Mouse (Mus musculus) limb, embryonic 11.5 days (tissue): ENCODE data around the gene Usp18. TPM values are rescaled to one million over a fixed set of nuclear protein-coding genes. Genes with fewer than 3 reads are reported as not detected.

Experiments used
- ATAC-seq: fragments of 200-750 bp; cut with Nextera tagmentation; 2 replicates; pipeline ENCODE4 v1.8.0; 2017; ENCODE audit warnings: low read depth; ENCODE audit not compliant: insufficient number of reproducible peaks, low FRiP score, low TSS enrichment
- DNase-seq: peaks from one replicate; pipeline ENCODE4 v3.0.0-alpha.2; 2015; ENCODE audit warnings: low spot score
- H3K27ac ChIP-seq: fragments of 300-500 bp; sonication (generic); replicated peaks from 2 replicates; pipeline ENCODE4 v1.5.1; 2014; ENCODE audit warnings: low read depth, mild to moderate bottlenecking, low read length
- H3K27me3 ChIP-seq: fragments of 300-500 bp; sonication (generic); 2 replicates; pipeline ENCODE4 v1.6.1; 2014; ENCODE audit warnings: mild to moderate bottlenecking, low read length, mixed read lengths; ENCODE audit not compliant: control insufficient read depth, insufficient read depth
- H3K36me3 ChIP-seq: fragments of 300-500 bp; sonication (generic); 2 replicates; pipeline ENCODE4 v1.6.1; 2014; ENCODE audit warnings: mild to moderate bottlenecking, low read length, moderate library complexity, mixed read lengths; ENCODE audit not compliant: control insufficient read depth, insufficient read depth
- H3K4me1 ChIP-seq: fragments of 300-500 bp; sonication (generic); 2 replicates; pipeline ENCODE4 v1.6.1; 2014; ENCODE audit warnings: low read length, mixed read lengths; ENCODE audit not compliant: control insufficient read depth, insufficient read depth
- H3K4me2 ChIP-seq: fragments of 300-500 bp; sonication (generic); 2 replicates; pipeline ENCODE4 v1.6.1; 2014; ENCODE audit warnings: low read depth, mild to moderate bottlenecking, moderate library complexity; ENCODE audit not compliant: severe bottlenecking
- H3K4me3 ChIP-seq: fragments of 300-500 bp; sonication (generic); 2 replicates; pipeline ENCODE4 v1.5.1; 2014; ENCODE audit warnings: low read depth, low read length
- H3K9ac ChIP-seq: fragments of 300-500 bp; sonication (generic); 2 replicates; pipeline ENCODE4 v1.6.1; 2014; ENCODE audit warnings: mild to moderate bottlenecking, low read length
- H3K9me3 ChIP-seq: fragments of 300-500 bp; sonication (generic); 2 replicates; pipeline ENCODE4 v1.6.1; 2016; ENCODE audit warnings: low read length; ENCODE audit not compliant: control insufficient read depth
- WGBS: fragments of 180-500 bp; shearing (Covaris S2); extraction: QIAGEN DNeasy Blood & Tissue Kit; methylation state at CpG from one replicate; pipeline ENCODE4 v1.1.7; 2014; 5-methylcytosine and 5-hydroxymethylcytosine counted together
- polyA plus RNA-seq: library from polyadenylated mRNA; unstranded; fragments of >200 nt; fragmentation: Nextera tagmentation; extraction: Ambion mirVana; gene quantifications from 2 replicates; pipeline ENCODE4 v1.2.1, GENCODE M21; 2014

Gene Usp18
- polyA plus RNA-seq, 1 experiment from 2014 or later: 0.89 TPM

DNA sequence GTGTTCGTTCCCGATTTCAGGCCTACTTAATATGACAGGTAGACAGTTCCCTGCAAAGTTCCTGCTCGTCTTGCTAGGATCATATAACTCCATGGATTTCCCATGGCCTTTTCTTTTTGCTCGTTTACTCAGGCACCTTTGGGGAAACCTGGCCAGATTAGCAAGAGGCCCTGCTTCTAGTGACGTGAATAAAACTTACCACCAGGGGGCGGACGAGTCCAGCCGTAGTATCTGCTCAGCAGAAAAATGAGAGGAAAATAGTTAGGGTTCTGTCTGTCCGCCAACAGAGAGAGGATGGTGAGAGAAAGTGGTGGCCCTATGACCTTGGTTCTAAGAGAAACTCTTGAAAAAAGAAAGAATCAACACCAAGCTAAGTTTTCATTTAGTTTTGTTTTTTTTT is 14.8 kb downstream of the Usp18 start:
- ATAC-seq (no peak), DNase-seq (peak; percentile 82)
- no peaks in the 10 kb centered on the region for H3K36me3 ChIP-seq
- H3K9me3 ChIP-seq: no peaks in the 10 kb centered on the region
- H3K4me1 ChIP-seq: no peaks in the 10 kb centered on the region
- H3K4me2 ChIP-seq: no peak overlapping the region
- H3K27ac ChIP-seq: no peak overlapping the region
- no peak overlapping the region for H3K9ac ChIP-seq
- H3K27me3 ChIP-seq: no peaks in the 10 kb centered on the region
- WGBS: 32% methylated on average over 9 of the region's 9 CpGs
- no peak overlapping the region for H3K4me3 ChIP-seq

DNA sequence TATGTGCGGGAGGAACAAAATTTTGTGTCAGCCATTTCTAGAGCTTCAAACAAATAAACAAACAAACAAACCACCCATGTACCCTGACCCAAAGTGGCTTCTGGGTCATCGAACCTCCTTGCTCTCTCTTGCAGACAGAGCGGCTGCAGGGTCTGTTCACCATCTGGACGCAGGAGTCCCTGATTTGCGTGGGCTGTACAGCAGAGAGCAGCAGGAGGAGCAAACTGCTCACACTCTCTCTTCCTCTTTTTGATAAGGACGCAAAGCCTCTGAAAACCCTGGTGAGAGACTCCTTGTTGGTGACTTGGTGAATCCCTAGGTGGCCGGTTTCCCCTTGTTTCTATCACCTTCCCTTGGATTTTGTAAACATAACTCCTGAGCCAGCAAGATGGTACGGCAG is 15.5 kb downstream of the Usp18 start:
- no peak for DNase-seq
- no peak overlapping the region for H3K27ac ChIP-seq
- H3K36me3 ChIP-seq: no peaks in the 10 kb centered on the region
- no peak overlapping the region for H3K9ac ChIP-seq
- H3K4me3 ChIP-seq: no peak overlapping the region
- WGBS: 82% methylated on average over 8 of the region's 8 CpGs
- H3K4me1 ChIP-seq: no peaks in the 10 kb centered on the region
- H3K27me3 ChIP-seq: no peaks in the 10 kb centered on the region
- ATAC-seq: no peak
- H3K4me2 ChIP-seq: no peak overlapping the region
- no peaks in the 10 kb centered on the region for H3K9me3 ChIP-seq

DNA sequence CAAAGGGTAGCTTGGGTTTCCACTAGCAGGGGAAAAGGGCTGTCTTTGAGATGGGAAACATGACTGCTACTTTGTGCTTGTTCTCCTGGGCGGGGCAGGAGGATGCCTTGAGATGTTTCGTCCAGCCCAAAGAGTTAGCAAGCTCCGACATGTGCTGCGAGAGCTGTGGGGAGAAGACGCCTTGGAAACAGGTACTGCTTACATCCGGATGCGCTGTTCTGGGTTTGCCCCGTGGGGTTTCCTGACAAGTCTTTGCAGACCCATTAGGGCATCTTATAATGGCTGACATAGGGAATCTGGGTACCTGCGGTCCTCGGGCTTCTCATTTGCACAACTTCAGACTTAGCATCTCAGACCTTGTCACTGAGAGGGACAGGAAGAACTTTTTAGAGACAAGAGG is 16.3 kb downstream of the Usp18 start:
- H3K4me2 ChIP-seq: no peak overlapping the region
- DNase-seq (no peak), ATAC-seq (no peak)
- no peak overlapping the region for H3K9ac ChIP-seq
- no peak overlapping the region for H3K4me3 ChIP-seq
- no peaks in the 10 kb centered on the region for H3K9me3 ChIP-seq
- 87% methylated on average over 10 of the region's 10 CpGs for WGBS
- no peaks in the 10 kb centered on the region for H3K27me3 ChIP-seq
- H3K27ac ChIP-seq: no peak overlapping the region
- H3K4me1 ChIP-seq: no peaks in the 10 kb centered on the region
- H3K36me3 ChIP-seq: no peaks in the 10 kb centered on the region

DNA sequence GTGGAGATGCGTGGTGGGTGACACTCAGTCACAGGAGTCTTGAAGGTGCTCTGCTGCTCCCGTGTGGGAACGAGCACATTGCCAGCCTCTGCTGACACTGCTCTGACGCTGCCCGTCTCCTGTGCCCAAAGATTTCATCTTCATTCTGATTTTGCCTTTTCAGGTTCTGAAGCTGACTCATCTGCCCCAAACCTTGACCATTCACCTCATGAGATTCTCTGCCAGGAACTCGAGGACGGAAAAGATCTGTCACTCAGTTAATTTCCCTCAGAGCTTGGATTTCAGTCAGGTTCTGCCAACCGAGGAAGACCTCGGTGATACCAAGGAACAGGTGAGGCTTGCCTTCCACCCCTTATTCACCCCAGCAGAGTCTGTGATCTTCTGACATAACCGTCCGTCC is 16.8 kb downstream of the Usp18 start:
- 93% methylated on average over 11 of the region's 11 CpGs for WGBS
- H3K4me3 ChIP-seq: no peak overlapping the region
- ATAC-seq (no peak), DNase-seq (no peak)
- no peaks in the 10 kb centered on the region for H3K36me3 ChIP-seq
- H3K27ac ChIP-seq: no peak overlapping the region
- no peak overlapping the region for H3K4me2 ChIP-seq
- H3K9me3 ChIP-seq: no peaks in the 10 kb centered on the region
- H3K9ac ChIP-seq: no peak overlapping the region
- no peaks in the 10 kb centered on the region for H3K4me1 ChIP-seq
- H3K27me3 ChIP-seq: no peaks in the 10 kb centered on the region

DNA sequence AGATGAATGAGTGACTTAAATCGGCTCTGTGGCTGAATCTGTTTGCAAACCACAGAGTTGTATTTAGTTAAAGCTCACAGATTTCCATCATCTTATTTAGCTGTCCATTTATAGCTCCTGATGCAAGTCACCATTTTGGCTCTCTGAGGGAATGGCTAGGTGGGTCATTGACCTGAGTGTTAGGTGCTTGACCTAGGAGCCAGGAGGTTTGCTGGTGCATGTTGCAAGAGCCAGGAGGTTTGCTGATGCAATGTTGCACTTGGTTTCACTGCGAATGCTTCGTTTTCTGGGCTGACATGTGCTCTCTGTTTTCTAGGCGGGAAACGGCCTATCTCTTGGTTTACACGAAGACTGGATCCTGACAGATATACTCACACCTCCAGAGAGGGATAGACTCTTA is 24.4 kb downstream of the Usp18 start:
- no peak for DNase-seq
- H3K27me3 ChIP-seq: no peaks in the 10 kb centered on the region
- no peaks in the 10 kb centered on the region for H3K4me1 ChIP-seq
- H3K36me3 ChIP-seq: no peaks in the 10 kb centered on the region
- H3K9me3 ChIP-seq: no peaks in the 10 kb centered on the region
- 85% methylated on average over 6 of the region's 6 CpGs for WGBS
- no peak overlapping the region for H3K9ac ChIP-seq
- H3K4me3 ChIP-seq: no peak overlapping the region
- ATAC-seq: no peak
- H3K27ac ChIP-seq: no peak overlapping the region
- no peak overlapping the region for H3K4me2 ChIP-seq

DNA sequence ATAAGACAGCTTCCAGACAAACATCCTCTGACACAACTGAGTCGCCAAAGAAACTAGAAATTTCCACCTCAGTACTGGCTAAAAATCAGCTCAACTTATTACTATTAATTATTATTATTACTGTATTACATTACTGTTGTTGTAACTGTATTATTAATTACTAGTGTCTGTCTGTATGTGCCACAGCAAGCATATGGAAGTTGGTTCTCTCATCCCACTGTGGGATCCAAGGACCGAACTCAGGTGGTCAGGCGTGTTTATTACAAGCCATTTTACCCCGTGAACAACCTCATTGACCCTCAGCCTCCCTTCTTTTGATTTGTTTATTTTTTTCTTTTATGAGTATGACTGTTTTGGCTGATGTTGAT is 26.0 kb downstream of the Usp18 start:
- Histone ChIP-seq H3K9ac (no peak overlapping the region), H3K27ac (no peak overlapping the region), H3K4me2 (no peak overlapping the region), H3K4me3 (no peak overlapping the region), H3K9me3 (no peaks in the 10 kb centered on the region), H3K27me3 (no peaks in the 10 kb centered on the region), H3K36me3 (no peaks in the 10 kb centered on the region), H3K4me1 (no peaks in the 10 kb centered on the region)
- 8% methylated on average over 4 of the region's 4 CpGs for WGBS
- ATAC-seq: no peak; the same call in 1 of the 2 replicates
- DNase-seq: no peak

DNA sequence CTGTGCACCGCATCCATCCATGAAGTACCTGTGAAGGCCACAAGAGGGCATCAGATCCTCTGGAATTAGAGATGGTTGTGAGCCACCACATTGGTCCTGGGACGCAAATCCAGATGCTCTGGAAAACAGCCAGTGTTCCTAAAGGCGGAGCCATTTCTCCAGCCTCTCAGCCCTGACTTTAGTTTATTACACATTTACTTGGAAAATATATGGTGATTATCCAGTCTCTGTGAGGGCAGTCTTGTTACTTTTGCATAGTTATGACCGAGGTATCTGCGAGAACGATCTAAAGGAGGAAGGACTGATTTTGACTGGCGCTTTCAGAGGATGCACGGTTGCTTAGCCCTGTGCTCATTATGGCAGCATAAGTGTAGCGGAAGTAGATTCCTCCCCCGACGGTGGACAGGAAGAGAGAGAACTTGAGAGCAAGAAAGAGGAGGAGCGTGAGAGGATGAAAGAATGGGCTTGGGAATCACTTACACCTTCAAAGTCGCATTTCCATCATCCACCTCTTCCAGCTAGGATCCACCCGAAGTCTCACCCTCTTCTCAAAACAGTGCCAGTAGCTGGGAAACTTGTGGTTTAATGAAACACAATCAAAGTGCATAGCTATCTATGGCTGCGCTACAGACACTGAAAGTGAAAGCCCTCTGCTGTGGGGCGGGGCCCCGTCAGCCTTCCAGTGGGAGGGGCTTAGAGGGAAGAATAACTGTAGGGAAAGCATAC is 26.5 kb downstream of the Usp18 start:
- H3K36me3 ChIP-seq: no peaks in the 10 kb centered on the region
- 0 out of 2 replicates have a peak overlapping the region, but pooled peaks have one; percentile 30 for H3K27ac ChIP-seq
- H3K9me3 ChIP-seq: no peaks in the 10 kb centered on the region
- ATAC-seq (peak; percentile 88), DNase-seq (peak; percentile 89)
- no peaks in the 10 kb centered on the region for H3K4me1 ChIP-seq
- WGBS: 15% methylated on average over 17 of the region's 17 CpGs
- H3K9ac ChIP-seq: 0 out of 2 replicates have a peak overlapping the region, but pooled peaks have one; percentile 23
- no peaks in the 10 kb centered on the region for H3K27me3 ChIP-seq
- peak overlapping the region; percentile 26 for H3K4me3 ChIP-seq
- H3K4me2 ChIP-seq: peak overlapping the region; percentile 65

DNA sequence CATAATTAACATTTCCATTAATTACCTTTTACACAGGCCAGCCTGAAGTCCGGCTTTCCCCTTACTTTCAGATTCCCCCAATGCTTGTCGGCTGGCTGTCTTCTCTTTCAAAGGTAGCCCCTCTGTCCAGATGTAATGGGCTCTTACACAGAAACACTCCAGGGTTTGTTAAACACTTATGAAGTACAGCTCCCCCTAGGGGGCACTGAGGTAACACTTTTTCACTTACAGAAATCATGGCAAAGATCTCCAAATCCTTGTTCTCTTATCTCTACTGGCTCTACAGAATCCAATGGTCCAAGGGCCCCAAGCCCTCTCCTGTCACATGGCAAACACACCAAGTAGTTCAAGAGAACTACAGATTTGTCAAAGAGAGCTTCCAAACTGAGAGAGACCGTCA is 28.6 kb downstream of the Usp18 start:
- H3K4me2 ChIP-seq: no peak overlapping the region
- DNase-seq (peak; percentile 38), ATAC-seq (no peak)
- no peaks in the 10 kb centered on the region for H3K9me3 ChIP-seq
- no peak overlapping the region for H3K9ac ChIP-seq
- no peak overlapping the region for H3K27ac ChIP-seq
- no peaks in the 10 kb centered on the region for H3K36me3 ChIP-seq
- no peaks in the 10 kb centered on the region for H3K4me1 ChIP-seq
- H3K27me3 ChIP-seq: no peaks in the 10 kb centered on the region
- no peak overlapping the region for H3K4me3 ChIP-seq
- 82% methylated on average over 3 of the region's 3 CpGs for WGBS

DNA sequence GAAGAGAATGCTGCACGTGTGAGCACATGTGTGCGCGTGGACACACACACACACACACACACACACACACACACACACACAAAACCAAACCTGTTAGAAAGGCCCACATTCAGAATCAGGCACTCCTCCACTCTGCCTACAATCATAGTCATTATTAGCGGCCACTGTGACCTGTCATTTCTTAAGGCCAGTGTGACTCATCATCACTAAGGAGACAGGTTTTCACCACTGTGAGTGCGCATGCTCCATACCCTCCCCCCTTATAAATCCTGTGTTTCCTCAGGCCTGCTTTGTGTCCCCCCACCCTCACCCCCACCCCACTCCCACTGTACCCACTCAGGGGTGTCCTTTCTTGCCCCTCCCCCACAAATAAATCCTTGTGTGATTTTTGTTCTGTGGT is 38.4 kb downstream of the Usp18 start:
- Histone ChIP-seq H3K4me2 (no peak overlapping the region), H3K4me3 (no peak overlapping the region), H3K4me1 (no peaks in the 10 kb centered on the region), H3K9ac (no peak overlapping the region), H3K27me3 (no peaks in the 10 kb centered on the region), H3K36me3 (no peaks in the 10 kb centered on the region), H3K9me3 (no peaks in the 10 kb centered on the region), H3K27ac (no peak overlapping the region)
- ATAC-seq (no peak), DNase-seq (no peak)
- WGBS: 92% methylated on average over 5 of the region's 5 CpGs
